Mouse (Mus musculus): ENCODE results near the gene Pitpnm2.

The Pitpnm2 gene

GRCm38 (mm10) chr5:124093852-124094604 lies 155.5 kb downstream of the Pitpnm2 start:
- no peak for DNase-seq (ENCODE audit: low spot score)

GRCm38 (mm10) chr5:124093120-124093794 lies 156.3 kb downstream of the Pitpnm2 start:
- no peak for DNase-seq (ENCODE audit: low spot score)

GRCm38 (mm10) chr5:124091951-124092406 lies 157.6 kb downstream of the Pitpnm2 start:
- peak; percentile 85 for DNase-seq (ENCODE audit: low spot score)

DNA sequence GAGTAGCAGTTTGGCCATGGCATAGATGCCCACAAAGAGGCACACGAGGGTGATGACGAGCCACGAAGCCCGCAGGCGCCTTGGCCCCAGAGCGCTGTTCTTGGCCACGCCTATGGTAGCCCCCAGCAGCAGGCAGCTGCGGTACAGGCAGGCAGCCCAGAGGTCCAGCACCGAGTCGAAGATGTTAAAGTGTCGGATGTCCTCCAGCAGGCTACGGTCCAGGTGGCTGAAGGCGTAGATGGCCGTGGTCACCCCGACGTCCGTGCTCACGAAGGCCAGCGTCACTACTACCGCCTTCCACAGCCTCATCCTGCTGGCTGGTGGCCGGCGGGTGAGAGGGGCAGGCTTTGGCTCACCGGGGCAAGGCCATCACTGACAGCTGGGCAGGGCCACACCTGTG lies 159.7 kb downstream of the Pitpnm2 start:
- no peak for DNase-seq (ENCODE audit: low spot score)

GRCm38 (mm10) chr5:124086876-124087275 lies 162.7 kb downstream of the Pitpnm2 start:
- no peak for DNase-seq (ENCODE audit: low spot score)

GRCm38 (mm10) chr5:124085513-124085912 lies 164.0 kb downstream of the Pitpnm2 start:
- DNase-seq (ENCODE audit: low spot score) = no peak

GRCm38 (mm10) chr5:124084588-124085173 lies 164.9 kb downstream of the Pitpnm2 start:
- peak; percentile 87 for DNase-seq (ENCODE audit: low spot score)

DNA sequence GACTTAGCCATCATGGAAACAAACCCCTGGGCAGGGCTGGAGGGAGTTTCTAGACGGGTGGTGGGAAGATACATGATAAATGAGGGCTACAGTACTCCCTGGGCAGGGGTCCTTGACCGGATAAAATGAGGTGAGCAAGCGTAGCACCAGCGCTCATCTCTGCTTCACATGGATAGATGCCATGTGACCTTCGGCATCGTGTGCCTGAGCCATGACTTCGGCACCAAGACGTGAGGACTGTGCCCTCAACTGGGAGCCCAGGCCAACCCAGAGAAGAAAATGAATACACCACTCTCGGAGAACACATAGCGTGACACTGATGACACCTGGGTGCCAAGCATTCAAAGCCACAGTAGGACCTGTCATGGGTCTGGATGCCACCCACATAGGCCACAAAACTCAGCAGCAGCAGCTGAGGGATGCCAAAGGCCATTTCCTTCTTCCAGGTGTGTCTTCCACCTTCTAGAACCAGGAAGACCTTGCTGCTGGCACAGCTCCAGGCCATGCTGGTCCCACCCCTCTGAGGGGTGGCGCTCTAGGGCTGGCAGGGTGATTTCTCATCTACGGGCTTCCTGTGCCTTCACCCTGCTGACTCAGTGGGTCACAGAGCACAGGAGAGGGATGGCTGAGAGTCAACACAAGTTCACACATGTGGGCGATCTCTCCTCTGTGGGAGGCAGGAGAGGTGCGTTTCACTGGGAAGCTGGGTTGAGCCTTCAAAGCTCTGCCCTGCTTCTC lies 165.5 kb downstream of the Pitpnm2 start:
- no peak for DNase-seq (ENCODE audit: low spot score)

DNA sequence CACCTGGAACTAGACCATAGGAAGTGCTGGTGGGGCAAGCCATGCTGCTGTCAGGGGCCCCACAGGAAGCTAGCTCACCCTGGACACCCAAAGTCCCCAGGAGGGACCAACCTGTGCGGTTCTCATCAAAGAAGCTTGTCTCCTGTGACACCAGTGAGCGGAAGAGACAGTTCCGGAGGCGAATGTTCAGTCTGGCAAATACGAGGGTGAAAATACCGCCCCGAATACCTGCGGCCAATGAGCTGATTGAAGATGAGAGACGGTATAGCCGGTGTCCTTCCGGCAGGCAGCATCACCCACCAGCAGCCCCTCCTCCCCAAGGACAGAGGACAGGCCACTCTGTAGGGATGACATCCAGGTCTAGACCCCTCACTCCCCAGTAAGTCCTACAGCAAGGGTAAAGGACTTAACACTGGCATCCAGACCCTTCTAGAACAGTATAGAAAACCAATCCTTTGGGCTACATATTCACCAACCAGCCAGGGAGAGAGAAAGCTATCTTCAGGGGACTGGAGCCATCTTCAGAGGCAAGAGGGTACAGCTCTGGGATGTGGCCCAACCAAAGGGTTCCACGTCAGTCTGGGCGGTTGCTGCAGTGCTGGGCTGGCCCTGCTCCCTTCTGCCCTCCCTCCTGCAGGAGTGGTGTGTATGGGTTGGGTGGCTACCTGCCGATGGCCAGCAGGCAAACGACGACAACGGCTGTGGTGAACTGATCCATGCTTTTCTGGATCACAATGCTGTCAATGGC lies 166.4 kb downstream of the Pitpnm2 start:
- DNase-seq (ENCODE audit: low spot score) = no peak

DNA sequence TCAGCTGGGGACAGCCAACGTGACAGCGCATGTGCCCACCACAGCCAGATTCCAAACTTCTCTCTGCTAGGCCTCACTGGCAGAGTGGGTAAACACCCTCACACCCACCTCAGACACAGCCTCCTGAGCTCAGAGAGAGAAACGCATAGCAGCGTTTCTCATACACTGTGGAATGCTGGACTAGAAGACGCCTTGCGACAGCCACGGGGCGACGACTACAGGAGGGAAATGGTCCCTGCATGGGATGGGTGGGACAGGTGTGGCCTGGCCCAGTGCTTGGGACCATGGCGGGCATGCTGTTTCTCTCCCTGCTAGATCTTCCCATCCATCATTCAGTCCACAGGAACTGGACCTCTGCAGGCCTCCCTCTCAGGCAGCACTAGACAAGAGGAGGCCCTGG lies 167.1 kb downstream of the Pitpnm2 start:
- no peak for DNase-seq (ENCODE audit: low spot score)

DNA sequence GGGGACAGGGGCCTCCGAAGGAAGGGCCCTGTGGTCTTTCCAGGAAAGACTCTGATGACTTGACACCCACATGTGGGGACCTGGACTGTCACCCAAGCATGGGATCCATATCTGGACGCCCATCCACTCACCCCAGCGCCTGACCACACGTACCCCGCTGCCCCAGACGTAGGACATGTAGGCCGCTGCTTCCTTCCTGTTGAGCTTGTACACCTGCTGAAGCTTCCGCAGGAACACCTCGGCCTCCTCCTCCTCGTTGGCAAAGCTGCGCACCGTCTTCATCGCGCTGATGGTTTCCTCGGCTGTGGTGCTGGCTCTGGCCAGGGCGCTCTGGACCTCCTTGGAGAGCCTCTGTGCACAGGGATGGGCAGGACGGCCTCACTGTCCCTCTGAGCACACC lies 169.7 kb downstream of the Pitpnm2 start:
- no peak for DNase-seq (ENCODE audit: low spot score)

GRCm38 (mm10) chr5:124078794-124079416 lies 170.7 kb downstream of the Pitpnm2 start:
- DNase-seq (ENCODE audit: low spot score) = no peak

- no peak for DNase-seq (ENCODE audit: low spot score)
These were observed 171.6 kb downstream of the Pitpnm2 start for GRCm38 (mm10) chr5:124077856-124078460.

DNA sequence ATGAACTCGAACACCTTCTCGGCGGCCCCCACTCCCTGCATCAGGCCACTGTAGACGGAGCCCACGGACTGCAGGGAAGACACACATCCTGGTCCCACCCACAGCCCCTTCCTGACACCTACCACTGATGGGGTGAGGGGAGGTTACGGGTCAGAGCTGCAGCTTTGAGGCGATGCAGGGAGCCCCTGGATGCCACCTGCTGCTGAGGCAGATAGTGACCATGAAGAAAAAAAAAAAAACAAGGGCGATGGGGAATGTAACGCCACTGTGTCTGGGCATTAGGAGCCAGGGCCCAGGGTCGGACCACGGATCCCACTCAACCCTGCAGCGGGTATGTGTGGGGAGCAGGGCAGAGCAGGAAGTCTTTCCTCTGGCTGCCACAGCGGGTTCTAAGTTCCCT lies 172.3 kb downstream of the Pitpnm2 start:
- DNase-seq (ENCODE audit: low spot score) = no peak

DNA sequence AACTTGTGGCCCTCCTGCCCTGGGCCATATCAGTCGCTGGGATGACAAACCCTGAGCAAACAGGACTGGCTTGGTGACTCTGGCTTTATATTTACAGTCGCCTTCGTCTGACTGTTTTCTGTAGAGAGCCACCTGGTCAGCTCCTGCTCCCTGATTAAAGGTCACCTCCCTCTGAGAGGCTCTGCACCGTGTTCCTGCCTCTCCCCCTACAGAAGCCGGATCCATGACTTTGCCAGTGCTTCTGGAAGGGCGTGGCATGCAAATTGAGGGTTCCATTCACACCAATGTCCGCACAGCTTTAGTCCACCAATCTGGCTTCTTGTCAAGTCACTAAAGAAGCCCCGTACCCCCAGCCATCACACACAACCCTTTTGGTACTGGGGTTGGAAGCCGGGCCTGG lies 173.0 kb downstream of the Pitpnm2 start:
- DNase-seq (ENCODE audit: low spot score) = no peak

DNA sequence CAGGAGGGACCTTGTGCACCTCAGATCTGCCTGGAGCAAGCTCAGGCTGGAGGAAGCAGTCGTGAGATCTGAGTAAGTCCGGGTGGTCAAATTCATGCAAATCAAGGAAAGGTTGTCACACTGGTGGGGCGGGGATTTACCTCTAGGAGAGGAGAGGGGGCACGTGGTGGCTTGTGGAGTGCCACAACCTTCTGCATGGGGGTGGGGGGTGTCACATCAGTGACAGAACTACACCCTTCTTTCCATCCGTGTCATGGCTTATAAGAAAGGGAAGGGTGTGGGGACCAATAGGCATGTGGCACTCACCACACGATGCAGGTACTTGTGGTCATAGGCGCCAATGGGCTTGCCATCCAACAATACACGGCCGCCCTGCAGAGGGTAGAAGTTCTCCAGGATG lies 173.8 kb downstream of the Pitpnm2 start:
- no peak for DNase-seq (ENCODE audit: low spot score)

- no peak for DNase-seq (ENCODE audit: low spot score)
These were observed 174.7 kb downstream of the Pitpnm2 start for GRCm38 (mm10) chr5:124074845-124075307.

- DNase-seq (ENCODE audit: low spot score) = no peak
These were observed 175.9 kb downstream of the Pitpnm2 start for GRCm38 (mm10) chr5:124073682-124074081.

- no peak for DNase-seq (ENCODE audit: low spot score)
These were observed 179.9 kb downstream of the Pitpnm2 start for GRCm38 (mm10) chr5:124069657-124070056.
